Mouse (Mus musculus): ENCODE measurements at regions not wholly inside any gene's neighbourhood (a gene's known extent, or its start where the extent isn't known, plus 50 kb on each side); places are given as distances from the start of the nearest gene placed in this dataset.

GRCm38 (mm10) chr9:113300846-113301245 lies 407.2 kb downstream of the Pdcd6ip start:
- DNase-seq (ENCODE audit: low spot score in 2 of 2) = no peak

- DNase-seq (ENCODE audit: low spot score in 2 of 2) = no peak
Measured at GRCm38 (mm10) chr9:113299900-113300299, 408.2 kb downstream of the Pdcd6ip start.

- DNase-seq (ENCODE audit: low spot score in 2 of 2) = no peak
Measured at GRCm38 (mm10) chr9:113295850-113296467, 412.1 kb downstream of the Pdcd6ip start.

- DNase-seq (ENCODE audit: low spot score in 2 of 2) = no peak
Measured at GRCm38 (mm10) chr9:113287397-113287796, 420.7 kb downstream of the Pdcd6ip start.

GRCm38 (mm10) chr9:113283244-113283643 lies 424.8 kb downstream of the Pdcd6ip start:
- DNase-seq (ENCODE audit: low spot score in 2 of 2) = no peak

- DNase-seq (ENCODE audit: low spot score in 2 of 2) = no peak
Measured at GRCm38 (mm10) chr9:113270595-113270994, 437.5 kb downstream of the Pdcd6ip start.

- DNase-seq (ENCODE audit: low spot score in 2 of 2) = no peak
Measured at GRCm38 (mm10) chr9:113267696-113268095, 440.4 kb downstream of the Pdcd6ip start.

- no peak for DNase-seq (ENCODE audit: low spot score in 2 of 2)
Measured at GRCm38 (mm10) chr9:113263636-113264035, 444.4 kb downstream of the Pdcd6ip start.

GRCm38 (mm10) chr9:113260296-113260695 lies 447.8 kb downstream of the Pdcd6ip start:
- no peak for DNase-seq (ENCODE audit: low spot score in 2 of 2)

GRCm38 (mm10) chr9:113258556-113258955 lies 449.5 kb downstream of the Pdcd6ip start:
- no peak for DNase-seq (ENCODE audit: low spot score in 2 of 2)

GRCm38 (mm10) chr9:113248703-113249274 lies 459.3 kb downstream of the Pdcd6ip start:
- no peak for DNase-seq (ENCODE audit: low spot score in 2 of 2)

- no peak for DNase-seq (ENCODE audit: low spot score in 2 of 2)
Measured at GRCm38 (mm10) chr9:113247950-113248349, 460.1 kb downstream of the Pdcd6ip start.

GRCm38 (mm10) chr9:113243870-113244269 lies 464.2 kb downstream of the Pdcd6ip start:
- DNase-seq (ENCODE audit: low spot score in 2 of 2) = no peak

- no peak for DNase-seq (ENCODE audit: low spot score in 2 of 2)
Measured at GRCm38 (mm10) chr9:113233370-113233769, 474.7 kb downstream of the Pdcd6ip start.

- DNase-seq (ENCODE audit: low spot score in 2 of 2) = no peak
Measured at GRCm38 (mm10) chr9:113229391-113229790, 478.7 kb downstream of the Pdcd6ip start.

- DNase-seq (ENCODE audit: low spot score in 2 of 2) = no peak
Measured at GRCm38 (mm10) chr9:113213930-113214329, 494.1 kb downstream of the Pdcd6ip start.

- no peak for DNase-seq (ENCODE audit: low spot score in 2 of 2)
Measured at GRCm38 (mm10) chr9:113212389-113212788, 495.7 kb downstream of the Pdcd6ip start.

GRCm38 (mm10) chr9:113208181-113208580 lies 499.9 kb downstream of the Pdcd6ip start:
- no peak for DNase-seq (ENCODE audit: low spot score in 2 of 2)

- DNase-seq (ENCODE audit: low spot score in 2 of 2) = no peak
Measured at GRCm38 (mm10) chr9:113199241-113199640, 508.8 kb downstream of the Pdcd6ip start.

- no peak for DNase-seq (ENCODE audit: low spot score in 2 of 2)
Measured at GRCm38 (mm10) chr9:113195556-113195955, 512.5 kb downstream of the Pdcd6ip start.

GRCm38 (mm10) chr9:113192773-113193172 lies 515.3 kb downstream of the Pdcd6ip start:
- DNase-seq (ENCODE audit: low spot score in 2 of 2) = no peak

GRCm38 (mm10) chr9:113191163-113191562 lies 516.9 kb downstream of the Pdcd6ip start:
- no peak for DNase-seq (ENCODE audit: low spot score in 2 of 2)

GRCm38 (mm10) chr9:113181182-113181581 lies 526.9 kb downstream of the Pdcd6ip start:
- no peak for DNase-seq (ENCODE audit: low spot score in 2 of 2)

- DNase-seq (ENCODE audit: low spot score in 2 of 2) = no peak
Measured at GRCm38 (mm10) chr9:113177918-113178235, 530.2 kb downstream of the Pdcd6ip start.
